Mouse (Mus musculus): ENCODE results near the gene Fras1. TPM values are rescaled to one million over a fixed set of nuclear protein-coding genes. Genes with fewer than 3 reads are reported as not detected.

Gene Fras1
- 10 to 100 TPM; 21.1 to 24.8 TPM for total RNA-seq (2021)

DNA sequence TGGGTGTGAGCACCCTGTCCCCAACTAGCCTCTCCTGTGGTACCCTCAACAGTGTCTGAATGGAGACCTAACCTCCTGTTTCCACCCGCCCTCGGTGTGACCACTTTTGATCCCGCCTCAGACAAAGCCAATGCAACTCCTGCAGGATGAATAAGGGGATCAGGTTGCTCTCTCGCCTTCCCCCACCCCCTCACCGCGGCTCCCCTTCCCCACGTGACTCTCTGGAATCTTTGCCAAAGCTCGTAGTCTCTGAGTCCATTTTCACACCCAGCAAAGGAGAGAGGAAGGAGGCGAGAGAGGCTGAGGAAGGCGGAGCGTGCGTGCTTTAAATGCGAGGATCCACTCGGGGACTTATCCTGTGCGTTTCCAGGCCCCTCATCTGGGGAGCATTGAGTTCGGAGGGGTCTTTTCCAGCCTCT, at the start of gene Fras1:
TSS of gene Fras1 (plus strand) at position 389 of the 419 bp plus-strand sequence.
- peak; percentile 51 for DNase-seq
- intact Hi-C loops (cut with DNase I): no loop called here

DNA sequence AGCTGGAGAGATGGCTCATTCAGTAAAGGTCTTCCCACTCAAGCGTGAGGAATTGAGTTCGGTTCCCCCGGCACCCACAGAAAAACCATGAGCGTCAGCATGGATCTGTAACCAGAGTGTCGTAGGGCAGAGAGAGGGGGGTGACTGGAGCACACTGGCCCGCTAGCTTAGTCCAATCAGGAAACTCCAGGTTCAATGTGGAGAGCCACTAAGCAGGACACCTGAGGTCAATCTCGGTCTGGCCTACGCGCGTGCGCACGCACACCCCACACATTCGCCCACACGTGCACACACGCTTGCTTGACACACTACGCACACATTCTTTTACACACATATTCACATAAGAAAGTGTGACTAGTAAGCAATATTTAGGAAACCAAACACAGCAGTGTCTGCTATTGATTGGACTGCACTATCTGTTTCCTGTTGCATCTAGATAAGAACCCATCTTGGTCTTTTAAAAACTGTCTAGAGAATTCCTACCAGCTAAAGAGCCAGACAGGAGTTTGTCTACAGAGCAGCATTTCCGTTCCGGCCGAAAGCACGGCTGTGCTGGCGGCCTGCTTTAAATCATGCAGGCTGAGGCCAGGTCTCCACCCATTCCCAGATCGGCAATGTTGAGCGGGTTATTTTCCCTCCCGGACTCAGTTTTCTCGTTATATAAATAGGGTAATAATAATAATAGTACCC, 42.6 kb upstream of the Fras1 start:
- intact Hi-C loops (cut with DNase I): no loop called here
- no peak for DNase-seq

DNA sequence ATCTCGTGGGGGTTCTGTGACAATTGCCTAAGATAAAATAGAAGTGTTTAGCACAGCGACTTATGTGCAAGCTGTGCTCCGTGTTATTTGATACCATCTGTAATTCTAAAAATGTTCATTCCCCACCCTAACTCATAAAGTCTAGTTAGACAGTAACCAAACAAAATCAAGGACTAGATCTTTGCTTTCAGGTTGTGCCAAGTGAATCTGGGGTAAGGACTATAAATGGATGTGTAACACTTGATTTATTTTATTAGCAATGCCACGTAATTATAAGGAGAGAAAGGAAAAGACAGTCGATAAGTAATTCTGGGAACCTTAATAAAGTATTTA, 42.1 kb upstream of the Fras1 start:
- DNase-seq: no peak
- intact Hi-C loops (cut with DNase I): no loop called here

DNA sequence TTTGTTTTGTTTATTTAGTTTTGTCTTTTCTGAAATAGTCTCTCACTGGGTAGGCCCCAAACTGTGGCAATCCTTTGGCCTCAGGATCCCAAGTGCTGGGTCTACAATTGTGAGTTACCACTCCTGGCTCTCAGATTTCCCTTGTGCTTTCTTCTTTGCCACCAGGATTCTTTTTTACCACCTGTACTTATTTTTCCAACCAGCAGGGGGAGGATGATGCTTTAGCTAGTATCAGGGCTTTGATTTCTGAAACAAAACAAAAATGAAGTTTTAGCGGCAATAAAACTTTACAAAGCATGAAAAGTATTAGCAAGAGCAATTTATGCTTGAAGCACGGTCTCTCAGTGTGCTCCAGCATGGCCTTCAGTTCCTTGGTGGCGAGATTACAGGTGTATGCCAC, 39.8 kb upstream of the Fras1 start:
- no peak for DNase-seq

DNA sequence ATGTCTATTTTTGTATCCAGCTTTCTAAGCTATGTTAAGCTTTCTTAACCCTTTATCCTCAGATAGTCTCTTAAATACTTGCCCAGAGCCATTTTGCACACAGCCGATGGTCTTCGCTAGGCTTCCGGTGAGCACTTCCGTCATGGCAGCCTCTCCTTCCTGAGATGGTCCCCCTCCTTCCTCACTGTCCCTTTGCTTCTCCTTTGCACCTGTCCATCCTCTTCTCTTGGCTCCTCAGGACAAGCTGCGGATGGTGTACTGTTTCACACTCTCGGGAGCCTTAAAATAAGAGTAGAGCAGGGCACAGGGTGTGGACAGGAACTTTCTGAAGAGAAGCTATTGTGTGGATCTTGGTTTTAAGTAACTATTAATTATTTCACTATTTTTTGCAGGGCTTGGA, 33.2 kb upstream of the Fras1 start:
- intact Hi-C loops (cut with DNase I): no loop called here
- DNase-seq: no peak

More for the DNA sequence above, 39.8 kb upstream of the Fras1 start:
- intact Hi-C loops (cut with DNase I): no loop called here

DNA sequence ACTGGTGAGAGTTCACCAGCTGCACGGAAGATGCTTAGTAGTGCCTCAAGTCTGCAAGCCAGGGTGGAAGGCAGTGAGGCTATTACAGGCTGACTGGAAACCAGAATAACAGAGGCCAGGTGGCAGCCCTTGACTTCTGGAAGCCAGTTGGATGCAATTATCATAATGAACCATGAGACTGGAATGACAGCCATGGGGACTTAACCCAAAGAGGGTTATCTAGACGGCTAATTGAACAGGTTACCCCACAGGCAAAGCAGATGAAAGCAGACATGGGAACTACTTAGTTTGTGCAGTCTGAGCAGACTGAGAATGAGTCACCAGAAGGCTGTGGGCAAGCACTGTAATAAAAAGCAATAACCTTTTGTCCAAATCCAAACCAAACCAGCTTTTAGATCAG, 28.8 kb upstream of the Fras1 start:
- intact Hi-C loops (cut with DNase I): no loop called here
- DNase-seq: no peak

DNA sequence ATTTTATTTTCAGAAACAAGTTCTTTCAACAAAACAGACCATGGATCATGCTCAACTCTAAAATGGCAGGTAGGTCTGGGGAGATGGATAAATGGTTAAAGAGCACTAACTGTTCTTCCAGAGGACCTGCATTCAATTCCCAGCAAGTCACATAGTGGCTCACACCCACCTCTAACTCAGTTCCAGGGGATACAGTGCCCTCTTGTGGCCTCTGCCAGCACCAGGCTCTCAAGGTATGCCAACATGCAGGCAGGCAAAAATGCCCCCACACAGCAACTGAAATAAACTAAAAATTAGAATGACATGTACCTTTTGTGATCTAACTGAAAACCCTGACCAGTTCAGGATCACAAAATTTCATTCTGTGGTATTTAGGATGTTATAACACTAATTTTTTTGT, 21.8 kb upstream of the Fras1 start:
- DNase-seq: no peak
- intact Hi-C loops (cut with DNase I): no loop called here

DNA sequence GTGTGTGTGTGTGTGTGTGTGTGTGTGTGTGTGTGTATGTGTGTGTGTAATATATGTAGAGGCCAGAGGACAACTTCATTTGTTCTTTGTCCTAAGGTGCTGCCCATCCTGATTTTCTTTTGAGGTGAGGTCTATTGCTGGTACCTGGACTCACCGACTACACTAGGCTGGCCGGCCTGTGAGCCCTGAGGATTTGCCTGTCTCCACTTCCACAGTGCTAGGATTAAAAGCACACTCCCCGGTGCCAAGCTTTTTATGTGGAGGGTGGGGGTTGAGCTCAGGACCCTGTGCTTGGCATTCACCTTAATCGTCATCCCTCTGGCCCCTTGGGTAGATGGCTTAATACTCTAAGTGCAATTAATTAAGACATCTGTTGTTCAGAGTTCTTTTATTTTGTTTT, 9.8 kb upstream of the Fras1 start:
- no peak for DNase-seq
- intact Hi-C loops (cut with DNase I): no loop called here

DNA sequence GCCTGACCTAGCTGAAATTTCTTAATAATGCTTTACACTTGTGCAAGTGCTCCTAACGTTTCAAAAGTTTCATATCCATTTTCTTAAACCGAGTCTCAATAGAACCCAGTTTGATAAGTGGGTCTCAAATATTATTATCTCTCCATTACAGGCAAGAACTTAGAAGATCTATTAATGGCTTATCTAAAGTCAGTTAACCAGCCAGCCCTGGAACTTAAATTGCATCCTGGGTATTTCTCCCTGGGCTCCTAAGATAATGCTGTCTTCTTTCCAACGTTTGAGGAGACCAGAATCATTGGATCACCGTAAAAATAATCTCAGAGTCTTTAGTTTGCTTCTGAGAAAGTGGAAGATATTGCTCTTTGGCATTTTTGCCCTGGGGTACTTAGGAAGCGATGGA, 8.2 kb upstream of the Fras1 start:
- intact Hi-C loops (cut with DNase I): no loop called here
- no peak for DNase-seq

DNA sequence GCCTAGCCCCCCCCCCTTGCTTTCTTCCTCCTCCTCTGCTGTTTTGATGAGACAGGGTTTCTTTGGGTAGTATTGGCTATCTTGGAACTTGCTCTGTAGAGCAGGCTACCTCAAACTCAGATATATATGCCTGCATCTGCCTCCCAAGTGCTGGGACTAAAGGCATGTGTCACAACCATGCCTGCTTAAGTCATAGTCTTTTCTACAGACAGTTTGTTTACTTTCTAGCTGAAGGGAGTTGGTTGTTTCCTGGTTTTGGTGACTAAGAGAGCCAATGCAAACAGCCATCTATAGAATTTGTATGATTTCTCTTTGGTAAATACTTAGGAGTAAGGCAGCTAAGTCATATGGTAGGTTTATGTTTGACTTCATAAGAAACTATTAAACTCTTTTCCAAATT, 6.5 kb upstream of the Fras1 start:
- no peak for DNase-seq
- intact Hi-C loops (cut with DNase I): no loop called here

DNA sequence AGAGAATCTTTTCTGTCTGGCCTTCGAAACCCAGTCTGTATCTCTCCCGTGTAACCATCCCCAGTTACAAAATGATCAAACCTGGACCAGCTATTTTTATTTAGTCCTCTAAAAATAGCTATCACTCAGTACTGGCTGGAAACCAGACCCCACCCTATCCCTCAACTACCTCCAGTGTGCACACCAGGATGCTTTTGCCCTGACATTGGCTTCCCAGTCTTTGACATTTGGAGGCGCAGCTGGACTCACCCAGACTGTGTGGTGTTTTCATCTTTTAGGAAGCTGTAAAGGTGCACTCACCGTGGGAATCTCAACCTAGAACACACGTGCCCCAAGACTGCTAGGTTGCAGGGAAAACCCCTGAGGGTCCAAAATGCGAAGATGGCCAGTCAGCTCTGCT, 649 bp upstream of the Fras1 start:
- intact Hi-C loops (cut with DNase I): no loop called here
- no peak for DNase-seq

DNA sequence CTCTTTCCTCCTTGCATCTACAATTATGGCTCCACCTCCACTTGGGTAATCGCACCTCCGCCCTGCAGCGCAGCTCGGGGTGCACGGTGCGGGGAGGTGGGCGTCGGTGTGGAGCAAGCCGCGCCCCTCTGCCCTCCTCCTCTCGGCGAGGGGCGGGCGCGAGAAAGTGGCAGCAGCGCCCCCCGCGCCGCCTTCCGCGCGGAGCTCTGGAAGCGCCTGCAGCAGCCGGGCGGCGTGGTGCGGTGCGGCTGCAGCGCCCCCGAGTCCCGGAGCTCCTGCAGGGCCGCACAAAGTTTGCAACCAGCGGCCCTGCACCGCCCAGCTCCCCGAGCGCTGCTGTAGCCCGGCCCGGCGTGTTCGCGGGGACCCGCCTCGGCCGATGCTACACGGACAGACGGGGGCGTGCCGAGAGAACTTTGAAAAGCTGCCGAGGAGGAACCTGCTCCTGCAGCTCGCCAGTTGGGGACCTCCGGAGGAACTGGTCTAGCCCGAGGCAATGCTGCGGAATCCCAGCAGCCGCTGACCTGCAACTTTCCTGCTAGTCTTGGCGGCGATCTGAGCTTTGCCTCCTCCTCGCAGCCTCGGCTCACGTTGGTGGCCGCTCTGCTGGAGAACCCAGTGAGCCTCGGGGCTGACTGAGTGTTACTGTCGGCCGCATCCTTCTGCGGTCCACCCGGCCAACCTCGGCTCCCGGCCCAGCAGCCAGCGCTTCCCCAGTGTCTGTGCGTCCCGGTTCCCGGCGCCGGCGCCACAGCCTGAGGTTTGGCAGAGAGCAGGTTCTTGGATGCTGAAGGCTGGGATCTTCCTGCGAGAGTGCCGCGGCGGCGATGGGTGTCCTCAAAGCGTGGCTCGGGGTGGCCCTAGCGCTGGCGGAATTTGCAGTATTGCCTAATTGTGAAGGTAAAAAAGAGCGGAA, 489 bp downstream of the Fras1 start:
- intact Hi-C loops (cut with DNase I): no loop called here
- DNase-seq: peak; percentile 65

DNA sequence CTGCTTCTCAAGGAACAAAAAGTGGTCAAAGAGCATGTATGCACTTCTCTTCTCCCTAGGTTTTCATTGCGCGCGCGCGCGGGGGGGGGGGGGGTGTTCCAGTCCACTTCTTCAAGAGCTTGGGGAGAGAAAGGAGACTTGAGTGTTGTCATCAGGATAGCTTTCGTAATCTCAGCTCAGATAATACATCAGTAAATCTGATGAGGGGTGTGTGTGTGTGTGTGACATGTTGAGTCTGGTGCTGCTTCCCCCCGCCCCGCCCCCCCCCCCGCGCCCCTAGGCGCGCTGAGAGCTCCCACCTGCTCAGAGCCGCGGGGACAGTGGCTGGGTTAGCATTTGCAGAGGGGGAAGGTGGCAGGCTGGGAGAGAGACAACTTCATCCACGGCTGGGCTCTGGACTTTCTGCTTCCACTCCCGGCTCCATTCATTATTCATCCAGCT, 1.7 kb downstream of the Fras1 start:
- peak; percentile 7 for DNase-seq
- intact Hi-C loops (cut with DNase I): loop anchor here (5.0 kb wide), 1 partner anchor 397 kb away; no protein-coding TSS in a partner anchor

DNA sequence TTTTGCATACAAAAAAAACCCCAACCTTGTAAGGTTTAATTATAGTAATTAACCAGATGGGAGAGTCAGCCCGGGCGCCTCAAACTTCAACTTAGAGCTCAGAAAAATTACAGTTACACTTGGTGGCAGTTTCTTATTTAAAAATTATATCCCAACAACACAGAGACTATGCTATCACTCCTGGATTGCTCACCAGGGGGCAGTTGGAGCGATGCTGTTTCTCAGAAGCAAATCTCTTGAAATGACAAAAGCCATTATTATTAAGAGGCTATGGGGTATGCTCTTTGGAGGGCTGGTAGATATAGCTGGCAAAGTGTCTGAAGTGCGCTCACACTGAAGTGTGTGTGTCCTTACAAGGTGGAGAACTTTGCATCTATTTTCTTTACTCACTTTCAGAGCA, 2.5 kb downstream of the Fras1 start:
- DNase-seq: no peak
- intact Hi-C loops (cut with DNase I): loop anchor here (5.0 kb wide), 1 partner anchor 396 kb away; no protein-coding TSS in a partner anchor

DNA sequence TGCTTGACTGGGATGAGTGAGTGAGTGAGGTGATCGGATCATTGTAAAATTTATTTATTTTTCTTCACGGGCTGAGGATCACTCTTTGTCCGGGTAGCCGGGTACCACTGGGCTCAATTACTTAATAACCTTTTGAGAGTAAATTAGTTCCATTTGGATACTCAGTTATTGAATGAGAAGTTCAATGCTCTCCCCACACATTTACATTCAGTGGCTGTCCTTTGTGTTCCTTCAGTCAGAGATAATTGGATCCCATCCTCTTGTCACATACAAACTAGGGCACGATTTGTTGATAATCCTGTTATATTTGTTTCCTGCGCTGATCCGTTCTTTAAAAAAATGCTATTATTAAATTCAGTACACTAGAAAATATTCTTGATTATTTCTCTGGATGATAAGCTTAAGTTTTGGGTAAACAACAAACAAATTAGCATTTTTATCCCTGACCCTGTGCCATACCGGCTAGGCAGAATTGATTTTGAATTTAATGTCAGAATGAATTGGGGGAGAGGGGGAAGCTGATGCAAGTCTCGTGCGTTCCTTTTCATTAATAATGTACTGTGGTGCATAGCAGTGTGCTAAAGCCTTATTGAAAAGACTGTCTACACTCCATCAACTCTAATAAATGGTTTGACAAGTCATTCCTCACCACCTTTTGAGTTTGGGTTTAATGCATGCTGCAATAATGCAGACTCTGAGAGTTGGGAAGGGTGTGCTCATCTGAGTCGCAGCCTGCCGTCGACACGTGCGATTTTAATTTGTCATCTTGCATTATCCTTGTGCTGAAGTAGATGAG, 12.6 kb downstream of the Fras1 start:
- no peak for DNase-seq

DNA sequence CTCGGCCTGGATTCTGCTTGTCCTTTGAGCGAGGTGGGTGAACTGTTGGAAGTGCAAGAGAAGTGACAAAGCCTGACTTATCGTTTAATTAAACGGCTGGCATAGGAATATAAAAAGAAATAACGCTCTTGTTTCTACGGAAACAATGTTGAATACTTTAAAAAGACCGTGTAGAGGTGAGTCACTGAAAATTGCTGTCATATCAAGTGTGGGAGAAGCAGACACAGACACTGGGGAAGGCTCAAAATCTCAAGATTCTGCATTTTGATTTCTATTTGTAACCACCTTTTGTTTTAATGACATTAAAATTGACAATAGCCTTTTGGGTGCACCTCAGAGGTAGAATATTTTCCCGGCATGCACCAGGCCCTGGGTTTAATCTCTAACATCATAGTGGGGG, 14.6 kb downstream of the Fras1 start:
- intact Hi-C loops (cut with DNase I): no loop called here
- no peak for DNase-seq

More for the DNA sequence above, 12.6 kb downstream of the Fras1 start:
- intact Hi-C loops (cut with DNase I): no loop called here

DNA sequence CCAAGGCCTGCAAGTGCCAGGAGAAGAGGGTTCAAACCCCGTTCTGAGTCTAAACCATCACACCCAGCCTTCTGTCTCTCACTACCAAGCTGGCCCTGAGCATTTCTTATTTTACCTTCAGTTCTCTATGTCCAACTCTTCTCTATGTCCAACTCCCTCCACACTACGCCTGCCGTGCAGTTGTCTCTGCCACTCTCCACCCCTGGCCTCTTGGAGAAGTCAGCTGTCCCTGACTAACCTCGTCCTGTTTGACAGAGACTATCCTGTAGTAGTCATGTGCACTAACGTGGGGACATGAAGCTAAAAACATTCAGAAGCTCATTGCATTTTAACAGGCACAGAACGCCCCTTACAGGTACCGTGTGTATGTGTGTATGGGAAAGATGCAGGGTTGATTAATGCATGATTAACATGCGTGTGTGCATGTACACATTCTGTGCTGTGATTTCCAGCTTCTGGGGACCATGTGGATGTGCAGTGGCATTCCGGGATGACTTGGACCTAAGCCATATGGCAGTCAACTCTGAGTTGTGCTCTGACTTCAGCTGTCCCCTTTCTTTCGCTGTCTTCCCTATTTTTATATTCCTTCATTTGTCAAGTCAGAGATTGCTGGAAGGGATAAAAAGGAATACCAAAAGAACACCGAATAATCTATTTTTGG, 16.3 kb downstream of the Fras1 start:
- intact Hi-C loops (cut with DNase I): no loop called here
- no peak for DNase-seq

DNA sequence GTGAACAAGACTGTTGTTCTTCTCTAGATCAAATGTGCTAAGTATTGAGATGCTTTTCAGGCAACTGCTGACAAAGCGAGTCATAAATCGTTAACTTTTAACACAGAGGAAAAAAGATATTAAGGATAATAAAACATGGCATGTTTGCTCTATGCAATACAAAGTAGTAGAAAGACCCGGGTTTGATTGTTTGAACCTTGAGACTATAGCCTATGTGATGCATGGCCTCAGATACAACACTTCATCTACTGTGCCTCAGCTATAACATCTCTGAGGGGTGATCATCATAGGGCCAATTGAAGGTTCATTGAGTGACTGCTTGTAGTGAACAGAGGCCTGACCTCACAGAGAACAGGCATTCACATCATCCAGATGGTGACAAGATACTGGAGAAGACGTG, 17.3 kb downstream of the Fras1 start:
- intact Hi-C loops (cut with DNase I): no loop called here
- DNase-seq: no peak

DNA sequence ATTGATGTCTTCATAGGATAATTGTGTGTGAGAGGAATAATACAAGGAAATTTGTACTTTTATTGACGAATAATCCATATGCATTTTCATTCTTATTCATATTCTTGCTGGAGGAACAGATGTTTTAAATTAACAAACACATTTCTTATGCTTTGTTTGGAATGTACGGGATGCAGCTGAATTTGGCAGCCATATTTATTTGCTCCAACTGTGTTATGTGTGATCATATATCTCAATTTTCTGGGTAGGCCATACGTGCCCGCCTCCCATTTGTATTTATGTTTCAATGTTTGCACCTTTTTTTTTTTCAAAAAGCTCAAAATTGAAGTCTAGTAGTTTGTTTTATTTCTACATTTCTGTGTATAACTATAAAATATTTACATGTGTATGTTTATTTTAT, 21.2 kb downstream of the Fras1 start:
- no peak for DNase-seq
- intact Hi-C loops (cut with DNase I): no loop called here

DNA sequence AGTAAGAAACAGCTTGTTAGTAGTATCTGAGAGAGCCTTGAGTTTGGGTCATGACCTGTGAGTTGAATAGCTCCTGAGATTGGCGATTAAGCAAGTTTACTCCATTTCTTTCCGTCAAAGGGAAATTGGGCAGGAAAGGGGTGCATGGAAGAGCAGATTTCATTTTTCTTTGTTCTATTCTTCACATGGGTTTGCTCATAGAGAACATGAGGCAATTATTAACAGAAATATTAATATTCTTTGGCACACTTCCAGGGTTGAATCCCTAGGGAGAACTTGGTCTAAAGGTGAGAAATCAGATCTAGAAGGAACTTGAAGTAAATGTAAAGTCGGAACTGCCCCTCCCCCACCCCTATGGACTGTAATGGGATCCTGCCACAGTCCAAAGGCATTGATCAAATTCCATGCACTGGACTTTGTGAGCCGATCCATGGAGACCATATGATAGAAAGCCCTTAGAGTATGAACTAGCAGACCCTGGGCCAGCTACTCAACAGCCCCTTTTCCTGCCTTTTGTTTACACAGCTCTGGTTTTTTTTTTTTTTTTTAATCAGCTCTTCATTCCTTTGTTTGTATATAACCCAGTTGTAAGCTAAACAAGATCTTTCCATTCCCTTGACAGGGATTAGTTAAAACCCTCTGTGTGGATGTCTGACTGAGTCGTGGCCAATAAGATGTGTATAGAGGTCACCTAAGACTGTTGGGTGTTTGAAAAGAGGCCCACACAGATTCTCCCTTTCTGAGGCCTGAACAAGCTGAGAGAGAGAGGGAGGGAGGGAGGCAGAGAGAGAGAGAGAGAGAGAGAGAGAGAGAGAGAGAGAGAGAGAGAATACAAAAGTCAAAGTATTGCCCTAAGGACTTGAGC, 22.3 kb downstream of the Fras1 start:
- DNase-seq: no peak
- intact Hi-C loops (cut with DNase I): no loop called here
